Mouse (Mus musculus) limb, embryonic 14.5 days (tissue): ENCODE measurements at regions not wholly inside any gene's neighbourhood (a gene's known extent, or its start where the extent isn't known, plus 50 kb on each side); places are given as distances from the start of the nearest gene placed in this dataset.
"Not testable (repeated sequence)": the region's sequence is repeated elsewhere in the genome, so short reads cannot be mapped to it uniquely, and the experiment has no call there.

ENCODE experiments used
- ATAC-seq: fragments of 200-750 bp; cut with Nextera tagmentation; 2 replicates; pipeline ENCODE4 v1.8.0; 2017; ENCODE audit warnings: low read depth, moderate number of reproducible peaks, moderate TSS enrichment; ENCODE audit not compliant: low FRiP score
- DNase-seq: peaks from one replicate; pipeline ENCODE4 v3.0.0-alpha.2; 2015; ENCODE audit warnings: low spot score
- H3K27ac ChIP-seq: fragments of 300-500 bp; sonication (generic); replicated peaks from 2 replicates; pipeline ENCODE4 v1.5.1; 2014; ENCODE audit warnings: low read depth, mild to moderate bottlenecking, low read length, moderate library complexity, mixed read lengths
- H3K27me3 ChIP-seq: fragments of 300-500 bp; sonication (generic); 2 replicates; pipeline ENCODE4 v1.6.1; 2014; ENCODE audit warnings: low read length, mixed read lengths; ENCODE audit not compliant: control insufficient read depth, insufficient read depth
- H3K36me3 ChIP-seq: fragments of 300-500 bp; sonication (generic); 2 replicates; pipeline ENCODE4 v1.6.1; 2014; ENCODE audit warnings: mild to moderate bottlenecking, low read length, moderate library complexity, mixed read lengths; ENCODE audit not compliant: control insufficient read depth, insufficient read depth
- H3K4me1 ChIP-seq: fragments of 300-500 bp; sonication (generic); 2 replicates; pipeline ENCODE4 v1.6.1; 2014; ENCODE audit warnings: antibody characterized with exemption, low read length, mixed read lengths; ENCODE audit not compliant: control insufficient read depth, insufficient read depth
- H3K4me2 ChIP-seq: fragments of 300-500 bp; sonication (generic); replicated peaks from 2 replicates; pipeline ENCODE4 v1.6.1; 2014; ENCODE audit warnings: low read depth, mild to moderate bottlenecking, low read length, moderate library complexity; ENCODE audit not compliant: severe bottlenecking
- H3K4me3 ChIP-seq: fragments of 300-500 bp; sonication (generic); replicated peaks from 2 replicates; pipeline ENCODE4 v1.5.1; 2014; ENCODE audit warnings: low read length
- H3K9ac ChIP-seq: fragments of 300-500 bp; sonication (generic); 2 replicates; pipeline ENCODE4 v1.6.1; 2014; ENCODE audit warnings: mild to moderate bottlenecking, low read depth, low read length, moderate library complexity; ENCODE audit not compliant: severe bottlenecking
- H3K9me3 ChIP-seq: fragments of 300-500 bp; sonication (generic); 2 replicates; pipeline ENCODE4 v1.6.1; 2016; ENCODE audit warnings: low read length; ENCODE audit not compliant: control insufficient read depth
- POLR2A ChIP-seq: fragments of 200-500 bp; IDR thresholded peaks from 2 replicates; pipeline ENCODE4 v1.8.0; 2012; ENCODE audit warnings: inconsistent platforms, mild to moderate bottlenecking, moderate library complexity, borderline replicate concordance; ENCODE audit not compliant: insufficient read depth, insufficient read length; ENCODE audit errors: extremely low read depth
- WGBS: fragments of 180-500 bp; shearing (Covaris S2); extraction: QIAGEN DNeasy Blood & Tissue Kit; methylation state at CpG from one replicate; pipeline ENCODE4 v1.1.7; 2014; 5-methylcytosine and 5-hydroxymethylcytosine counted together

- Histone ChIP-seq H3K4me3 (no peak overlapping the region), H3K9me3 (no peaks in the 10 kb centered on the region), H3K4me2 (no peak overlapping the region), H3K4me1 (no peaks in the 10 kb centered on the region), H3K27ac (no peak overlapping the region), H3K36me3 (no peaks in the 10 kb centered on the region), H3K27me3 (no peaks in the 10 kb centered on the region), H3K9ac (no peak overlapping the region)
- ATAC-seq (no peak), DNase-seq (no peak)
- WGBS = 86% methylated on average over 1 of the region's 1 CpGs
- no peak for TF ChIP-seq POLR2A
Observed at GRCm38 (mm10) chr3:113105979-113106378, 152.7 kb downstream of the Amy2a5 start.

- not testable (repeated sequence) for H3K27me3 ChIP-seq, H3K4me3 ChIP-seq, H3K36me3 ChIP-seq, H3K27ac ChIP-seq, H3K9ac ChIP-seq, H3K4me2 ChIP-seq, H3K4me1 ChIP-seq, ATAC-seq, H3K9me3 ChIP-seq
- peak; percentile 7 for DNase-seq
- 76% methylated on average over 20 of the region's 21 CpGs for WGBS
Observed at GRCm38 (mm10) chr3:113090850-113091249, 167.8 kb downstream of the Amy2a5 start.

- WGBS = 0% methylated on average over 1 of the region's 1 CpGs
- DNase-seq (peak; percentile 70), ATAC-seq (no peak)
- Histone ChIP-seq H3K9me3 (no peaks in the 10 kb centered on the region), H3K4me3 (no peak overlapping the region), H3K4me1 (no peaks in the 10 kb centered on the region), H3K27ac (no peak overlapping the region), H3K36me3 (no peaks in the 10 kb centered on the region), H3K27me3 (no peaks in the 10 kb centered on the region), H3K9ac (no peak overlapping the region), H3K4me2 (no peak overlapping the region)
- no peak for TF ChIP-seq POLR2A
Observed at GRCm38 (mm10) chr3:113080704-113081103, 177.9 kb downstream of the Amy2a5 start.
